Mouse (Mus musculus): ENCODE data around the gene Tctex1d1. TPM values are rescaled to one million over a fixed set of nuclear protein-coding genes. Genes with fewer than 3 reads are reported as not detected.

Tctex1d1 gene
- 0.41 TPM in 1 of 2 replicates, not detected in the other for polyA plus RNA-seq (2015; fragmentation: Nextera tagmentation; extraction: Ambion mirVana)

DNA sequence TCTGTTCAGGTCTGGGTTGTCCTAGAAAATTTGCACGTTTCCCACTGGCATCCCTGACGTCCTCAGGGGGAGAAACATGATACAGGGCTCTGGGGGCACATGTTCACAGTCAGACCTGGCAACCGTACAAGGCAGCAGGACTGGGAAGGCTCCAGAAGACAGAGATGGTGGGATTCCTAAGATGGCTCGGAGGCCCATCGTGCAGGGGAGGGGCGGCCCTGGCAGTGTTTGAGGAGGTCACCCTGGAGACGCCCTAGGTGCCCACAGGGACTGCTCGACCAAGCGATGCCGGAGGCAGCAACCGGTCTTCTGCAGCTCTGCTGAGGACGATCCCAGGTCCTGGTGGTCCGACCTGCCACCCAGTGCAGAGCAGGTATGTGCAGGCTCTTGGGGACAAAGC lies at the start of gene Tctex1d1:
Tctex1d1 (plus strand) TSS at position 167 of the 400 bp plus-strand sequence.
- peak; percentile 69; the same call in 1 of the 2 replicates for ATAC-seq (ENCODE audit: insufficient number of reproducible peaks, low FRiP score, low TSS enrichment, low read depth)
- no peak within 1 kb of the TSS for H3K9ac ChIP-seq

GRCm38 (mm10) chr4:102929491-102929890 lies 48.9 kb upstream of the Tctex1d1 start:
- no peak overlapping the region for H3K4me2 ChIP-seq
- no peaks in the 10 kb centered on the region for H3K4me1 ChIP-seq
- H3K9me3 ChIP-seq: no peaks in the 10 kb centered on the region
- H3K36me3 ChIP-seq: no peaks in the 10 kb centered on the region
- 35% methylated on average over 3 of the region's 4 CpGs for WGBS
- no peak for ATAC-seq (ENCODE audit: insufficient number of reproducible peaks, low FRiP score, low TSS enrichment, low read depth)
- H3K9ac ChIP-seq: no peak overlapping the region
- H3K27ac ChIP-seq: no peak overlapping the region
- H3K4me3 ChIP-seq: no peak overlapping the region
- H3K27me3 ChIP-seq: 0 out of 2 replicates have a peak, but pooled peaks cover 3% of the 10 kb centered on the region

More for the DNA sequence above, at the start of gene Tctex1d1:
- H3K36me3 ChIP-seq: no peaks in the 10 kb centered on the region
- peak within 1 kb of the TSS; percentile 51 for H3K4me2 ChIP-seq
- H3K9me3 ChIP-seq: no peaks in the 10 kb centered on the region
- H3K27ac ChIP-seq: no peak within 1 kb of the TSS
- H3K27me3 ChIP-seq: 0 out of 2 replicates have a peak, but pooled peaks cover 3% of the 10 kb centered on the region
- H3K4me1 ChIP-seq: peaks cover 9% of the 10 kb centered on the region
- 4% methylated on average over 13 of the region's 13 CpGs for WGBS
- peak within 1 kb of the TSS; percentile 30 for H3K4me3 ChIP-seq

DNA sequence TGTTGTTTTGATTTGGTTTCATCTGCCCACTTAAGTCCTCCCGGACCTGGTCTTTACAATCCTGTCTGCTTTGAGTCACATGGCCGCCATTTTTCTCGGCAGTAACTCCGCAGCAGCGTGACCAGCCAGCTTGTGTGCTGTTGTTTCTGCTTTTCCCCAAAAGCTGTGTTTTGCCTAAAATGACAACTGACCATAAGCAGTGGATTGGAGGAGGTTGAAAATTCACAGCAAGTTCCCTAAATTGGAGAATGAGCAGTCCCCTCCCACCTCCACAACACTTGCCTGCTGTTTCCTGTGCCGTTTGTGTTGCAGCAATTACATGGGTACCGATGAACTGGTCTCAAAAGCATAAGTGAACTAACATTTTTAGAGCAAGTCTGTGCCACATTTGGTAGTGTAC lies 47.7 kb upstream of the Tctex1d1 start:
- 79% methylated on average over 7 of the region's 7 CpGs for WGBS
- 0 out of 2 replicates have a peak, but pooled peaks cover 3% of the 10 kb centered on the region for H3K27me3 ChIP-seq

GRCm38 (mm10) chr4:102940266-102940665 lies 38.1 kb upstream of the Tctex1d1 start:
- no peak overlapping the region for H3K9ac ChIP-seq
- H3K9me3 ChIP-seq: no peaks in the 10 kb centered on the region
- no peak overlapping the region for H3K27ac ChIP-seq
- H3K36me3 ChIP-seq: no peaks in the 10 kb centered on the region
- H3K4me3 ChIP-seq: no peak overlapping the region
- no peaks in the 10 kb centered on the region for H3K4me1 ChIP-seq
- H3K27me3 ChIP-seq: no peaks in the 10 kb centered on the region
- WGBS: 72% methylated on average over 3 of the region's 3 CpGs
- no peak overlapping the region for H3K4me2 ChIP-seq
- ATAC-seq (ENCODE audit: insufficient number of reproducible peaks, low FRiP score, low TSS enrichment, low read depth): no peak

More for the DNA sequence above, 47.7 kb upstream of the Tctex1d1 start:
- no peak overlapping the region for H3K4me2 ChIP-seq
- H3K4me1 ChIP-seq: no peaks in the 10 kb centered on the region
- no peak for ATAC-seq (ENCODE audit: insufficient number of reproducible peaks, low FRiP score, low TSS enrichment, low read depth)
- H3K36me3 ChIP-seq: no peaks in the 10 kb centered on the region
- no peak overlapping the region for H3K9ac ChIP-seq
- H3K4me3 ChIP-seq: no peak overlapping the region
- no peak overlapping the region for H3K27ac ChIP-seq
- H3K9me3 ChIP-seq: no peaks in the 10 kb centered on the region

DNA sequence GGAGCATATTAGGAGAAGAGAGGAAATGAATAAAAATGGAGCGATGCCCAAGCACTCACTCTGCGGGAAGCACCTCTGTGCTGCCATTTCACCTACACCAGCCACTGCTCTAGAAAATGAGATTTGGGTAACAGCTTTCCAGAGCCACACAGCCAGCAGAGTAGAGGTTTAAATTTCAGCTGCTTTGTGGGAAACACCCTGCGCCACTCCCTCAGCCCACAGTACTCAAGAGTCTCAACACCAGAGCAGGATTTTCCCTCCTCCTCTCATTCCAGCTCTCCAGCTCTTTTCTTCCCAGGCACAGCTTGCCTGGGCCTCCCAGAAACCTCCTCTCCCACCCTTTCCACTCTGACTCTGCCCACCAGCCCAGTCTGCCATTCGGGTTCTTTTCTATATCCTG lies 37.7 kb upstream of the Tctex1d1 start:
- H3K4me1 ChIP-seq: no peaks in the 10 kb centered on the region
- no peaks in the 10 kb centered on the region for H3K36me3 ChIP-seq
- 72% methylated on average over 4 of the region's 4 CpGs for WGBS
- H3K27ac ChIP-seq: no peak overlapping the region
- no peak overlapping the region for H3K4me2 ChIP-seq
- H3K9me3 ChIP-seq: no peaks in the 10 kb centered on the region
- H3K27me3 ChIP-seq: no peaks in the 10 kb centered on the region
- H3K4me3 ChIP-seq: no peak overlapping the region
- ATAC-seq (ENCODE audit: insufficient number of reproducible peaks, low FRiP score, low TSS enrichment, low read depth): no peak
- H3K9ac ChIP-seq: no peak overlapping the region

DNA sequence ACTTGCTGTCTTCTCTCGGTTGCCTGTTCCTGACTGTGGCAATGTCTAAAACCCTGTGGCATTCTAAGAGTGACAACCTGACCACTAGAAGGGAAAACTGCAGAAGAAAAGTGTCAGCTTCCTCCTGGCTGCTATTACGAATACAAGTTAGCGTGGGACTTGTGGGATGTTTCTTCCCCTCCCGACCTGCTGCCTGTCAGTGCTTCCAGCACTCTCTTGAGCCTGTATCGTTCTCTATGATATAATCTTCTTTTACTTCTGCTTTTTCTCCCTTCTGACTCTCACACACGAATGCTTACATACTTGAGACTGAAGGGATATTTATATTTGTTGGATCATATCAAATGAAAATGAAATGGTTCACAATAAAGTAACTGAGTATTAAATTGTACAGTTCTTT lies 34.1 kb upstream of the Tctex1d1 start:
- Histone ChIP-seq H3K27ac (no peak overlapping the region), H3K27me3 (no peaks in the 10 kb centered on the region), H3K4me3 (no peak overlapping the region), H3K9ac (no peak overlapping the region), H3K4me1 (no peaks in the 10 kb centered on the region), H3K4me2 (no peak overlapping the region), H3K9me3 (no peaks in the 10 kb centered on the region), H3K36me3 (no peaks in the 10 kb centered on the region)
- ATAC-seq (ENCODE audit: insufficient number of reproducible peaks, low FRiP score, low TSS enrichment, low read depth): no peak
- WGBS: 71% methylated on average over 6 of the region's 6 CpGs

- Histone ChIP-seq H3K4me1 (no peaks in the 10 kb centered on the region), H3K4me2 (no peak overlapping the region), H3K27ac (no peak overlapping the region), H3K9ac (no peak overlapping the region), H3K27me3 (no peaks in the 10 kb centered on the region), H3K4me3 (no peak overlapping the region), H3K36me3 (no peaks in the 10 kb centered on the region), H3K9me3 (no peaks in the 10 kb centered on the region)
- no peak for ATAC-seq (ENCODE audit: insufficient number of reproducible peaks, low FRiP score, low TSS enrichment, low read depth)
- WGBS: 69% methylated on average over 2 of the region's 2 CpGs
Measured at GRCm38 (mm10) chr4:102952476-102952875, 25.9 kb upstream of the Tctex1d1 start.

DNA sequence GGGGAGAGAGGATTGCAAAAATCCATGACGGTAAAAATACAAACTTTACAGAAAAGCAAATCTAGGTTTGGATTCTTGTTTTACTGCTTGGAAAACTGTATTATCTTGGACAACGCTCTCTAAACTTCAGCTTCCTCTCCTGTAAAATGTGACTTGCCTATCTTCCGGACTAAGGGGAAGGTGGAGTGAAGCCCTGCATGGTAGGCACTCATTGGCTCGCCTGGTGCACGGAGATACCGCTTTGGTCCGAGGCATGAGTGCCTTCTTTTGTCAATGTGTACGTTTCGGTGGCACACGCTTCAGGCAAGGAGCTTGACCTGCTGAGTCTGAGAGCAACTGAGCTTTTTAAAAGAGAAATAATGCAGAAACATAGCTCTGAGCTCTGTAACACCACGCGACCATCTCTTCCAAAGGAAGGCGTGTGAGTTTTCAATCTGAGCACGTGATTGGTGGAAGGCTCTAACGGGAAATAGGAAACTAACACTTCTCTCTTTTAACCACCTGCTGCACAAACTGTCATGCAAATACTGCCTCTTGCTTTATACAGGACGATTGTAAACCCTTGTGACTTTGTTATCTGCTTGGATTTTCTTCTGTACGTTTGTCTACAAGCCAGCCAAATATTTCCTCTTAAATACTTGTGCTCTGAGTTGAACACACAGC lies 23.0 kb upstream of the Tctex1d1 start:
- Histone ChIP-seq H3K36me3 (no peaks in the 10 kb centered on the region), H3K9ac (no peak overlapping the region), H3K9me3 (no peaks in the 10 kb centered on the region), H3K4me3 (no peak overlapping the region), H3K27me3 (no peaks in the 10 kb centered on the region), H3K27ac (no peak overlapping the region), H3K4me2 (no peak overlapping the region), H3K4me1 (no peaks in the 10 kb centered on the region)
- ATAC-seq (ENCODE audit: insufficient number of reproducible peaks, low FRiP score, low TSS enrichment, low read depth): no peak
- 70% methylated on average over 17 of the region's 17 CpGs for WGBS

DNA sequence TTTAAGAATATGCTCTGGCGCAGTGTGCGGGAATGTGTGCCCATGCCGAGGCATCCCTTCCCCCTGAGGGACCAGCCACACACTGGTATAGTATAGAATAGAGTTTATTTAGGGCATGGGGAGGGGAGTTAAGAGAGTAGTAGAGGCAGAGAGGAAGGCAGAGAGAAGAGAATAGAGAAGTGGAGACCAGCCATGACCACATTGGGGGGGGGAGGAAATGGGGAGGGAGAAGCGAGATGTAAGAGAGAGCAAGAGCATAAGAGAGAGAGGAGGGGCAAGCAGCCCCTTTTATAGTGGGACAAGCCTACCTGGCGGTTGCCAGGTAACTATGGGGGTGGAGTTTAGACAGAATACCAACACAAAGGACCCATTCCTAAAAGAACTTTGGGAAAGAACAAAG lies 19.0 kb upstream of the Tctex1d1 start:
- no peak for ATAC-seq (ENCODE audit: insufficient number of reproducible peaks, low FRiP score, low TSS enrichment, low read depth)
- no peak overlapping the region for H3K4me2 ChIP-seq

GRCm38 (mm10) chr4:102964174-102964573 lies 14.2 kb upstream of the Tctex1d1 start:
- Histone ChIP-seq H3K4me1 (no peaks in the 10 kb centered on the region), H3K4me2 (no peak overlapping the region), H3K4me3 (no peak overlapping the region), H3K27me3 (no peaks in the 10 kb centered on the region), H3K9ac (no peak overlapping the region), H3K27ac (no peak overlapping the region), H3K9me3 (no peaks in the 10 kb centered on the region), H3K36me3 (no peaks in the 10 kb centered on the region)
- no peak for ATAC-seq (ENCODE audit: insufficient number of reproducible peaks, low FRiP score, low TSS enrichment, low read depth)
- 66% methylated on average over 3 of the region's 3 CpGs for WGBS

More for the DNA sequence above, 19.0 kb upstream of the Tctex1d1 start:
- 88% methylated on average over 5 of the region's 5 CpGs for WGBS
- H3K4me3 ChIP-seq: no peak overlapping the region
- H3K4me1 ChIP-seq: no peaks in the 10 kb centered on the region
- H3K27me3 ChIP-seq: no peaks in the 10 kb centered on the region
- no peak overlapping the region for H3K9ac ChIP-seq
- H3K36me3 ChIP-seq: no peaks in the 10 kb centered on the region
- no peak overlapping the region for H3K27ac ChIP-seq
- H3K9me3 ChIP-seq: no peaks in the 10 kb centered on the region

GRCm38 (mm10) chr4:102967811-102968210 lies 10.6 kb upstream of the Tctex1d1 start:
- WGBS: 88% methylated on average over 15 of the region's 15 CpGs
- Histone ChIP-seq H3K9ac (no peak overlapping the region), H3K36me3 (no peaks in the 10 kb centered on the region), H3K4me1 (no peaks in the 10 kb centered on the region), H3K4me2 (no peak overlapping the region), H3K9me3 (no peaks in the 10 kb centered on the region), H3K27ac (no peak overlapping the region), H3K4me3 (no peak overlapping the region), H3K27me3 (no peaks in the 10 kb centered on the region)
- no peak for ATAC-seq (ENCODE audit: insufficient number of reproducible peaks, low FRiP score, low TSS enrichment, low read depth)

- WGBS: 69% methylated on average over 5 of the region's 5 CpGs
- H3K4me1 ChIP-seq: no peaks in the 10 kb centered on the region
- no peaks in the 10 kb centered on the region for H3K36me3 ChIP-seq
- ATAC-seq (ENCODE audit: insufficient number of reproducible peaks, low FRiP score, low TSS enrichment, low read depth): no peak
- H3K9me3 ChIP-seq: no peaks in the 10 kb centered on the region
- no peaks in the 10 kb centered on the region for H3K27me3 ChIP-seq
- H3K4me3 ChIP-seq: no peak overlapping the region
- no peak overlapping the region for H3K27ac ChIP-seq
- no peak overlapping the region for H3K9ac ChIP-seq
- H3K4me2 ChIP-seq: no peak overlapping the region
Measured at GRCm38 (mm10) chr4:102969599-102969998, 8.8 kb upstream of the Tctex1d1 start.

All from limb, embryonic 15.5 days (tissue).